Mouse (Mus musculus): ENCODE data around the gene Add3. TPM values are rescaled to one million over a fixed set of nuclear protein-coding genes. Genes with fewer than 3 reads are reported as not detected.
A peak's percentile ranks its signal among the peaks of the same experiment; 100 is the strongest.

The Add3 gene
- polyA plus RNA-seq (2014; fragmentation: Nextera tagmentation; extraction: Ambion mirVana): 85.5 and 93.2 TPM in 2 replicates

DNA sequence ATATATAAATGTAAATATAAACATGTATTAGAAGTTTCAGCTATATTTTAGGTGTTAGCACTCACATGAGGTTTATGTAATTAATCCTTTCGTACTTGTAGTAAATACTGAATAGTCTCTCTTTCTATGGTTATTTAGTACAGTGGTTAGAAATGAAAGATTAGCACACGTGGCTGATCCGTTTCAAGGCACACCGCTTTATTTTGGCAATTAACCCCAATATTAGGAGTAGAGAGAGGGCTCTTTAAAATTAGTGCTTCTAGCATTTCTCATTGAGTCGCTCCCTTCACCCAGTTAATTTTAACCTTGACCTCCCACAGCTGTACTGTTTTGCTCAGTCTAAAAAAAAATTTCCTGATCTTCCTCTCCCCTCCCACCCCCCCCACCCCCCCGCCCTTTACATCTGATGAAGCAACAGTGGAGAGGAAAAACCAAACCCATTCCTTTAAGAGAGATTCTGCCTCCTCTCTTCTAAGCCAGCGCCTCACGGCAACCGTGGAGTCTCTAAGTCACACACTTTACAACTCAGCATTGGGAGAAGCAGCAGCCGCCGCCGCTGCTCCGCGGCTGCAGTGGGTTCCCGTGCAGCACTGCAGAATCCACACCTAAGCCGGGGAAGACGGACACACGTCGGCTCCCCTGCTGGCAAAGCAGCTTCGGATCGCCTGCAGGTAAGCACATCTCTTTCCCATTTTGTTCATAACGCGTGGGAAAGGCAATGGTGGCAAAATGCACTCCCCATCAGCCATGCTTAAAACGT lies at the start of gene Add3:
Gene Add3, plus strand, starts transcription at position 400 of the 760 bp plus-strand sequence.
- peak within 1 kb of the TSS; percentile 94 for H3K27ac ChIP-seq (ENCODE audit: low read length)
- H3K4me1 ChIP-seq (ENCODE audit: control insufficient read depth, insufficient read depth, low read length): peaks cover 21% of the 10 kb centered on the region
- H3K36me3 ChIP-seq (ENCODE audit: control insufficient read depth, insufficient read depth, low read length): no peaks in the 10 kb centered on the region
- peak within 1 kb of the TSS; percentile 60 for H3K9ac ChIP-seq (replicated peaks; ENCODE audit: low read depth, low read length)
- no peak for ATAC-seq (ENCODE audit: insufficient number of reproducible peaks, insufficient read depth, low FRiP score, low read depth)
- peak within 1 kb of the TSS; percentile 76 for H3K4me2 ChIP-seq (replicated peaks; ENCODE audit: low read depth, low read length)
- 5% methylated on average over 24 of the region's 24 CpGs for WGBS
- H3K27me3 ChIP-seq (ENCODE audit: control insufficient read depth, insufficient read depth, low read length): no peaks in the 10 kb centered on the region
- H3K4me3 ChIP-seq (ENCODE audit: low read depth, low read length): peak within 1 kb of the TSS; percentile 53
- no peaks in the 10 kb centered on the region for H3K9me3 ChIP-seq (ENCODE audit: control insufficient read depth, low read depth, low read length)

DNA sequence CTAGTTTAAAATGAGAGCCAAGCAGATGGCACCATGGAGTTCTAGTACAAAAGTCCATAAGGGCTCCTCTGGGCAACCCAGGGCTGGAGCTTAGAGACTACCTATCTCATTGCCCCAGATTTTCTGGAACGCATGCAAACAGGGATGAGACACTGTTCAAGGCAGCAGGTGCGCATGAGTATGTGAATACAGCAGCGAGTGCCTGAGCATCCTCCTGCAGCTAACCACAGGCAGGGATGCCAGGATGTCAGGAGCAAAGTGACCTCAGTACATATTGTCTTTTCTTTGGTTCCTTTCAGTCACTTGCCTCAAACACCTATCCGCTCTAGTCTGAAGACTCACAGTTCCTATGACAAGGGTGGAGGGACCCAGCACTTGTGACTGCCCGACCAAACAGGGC lies 49.6 kb upstream of the Add3 start:
- 91% methylated on average over 5 of the region's 5 CpGs for WGBS
- ATAC-seq (ENCODE audit: insufficient number of reproducible peaks, insufficient read depth, low FRiP score, low read depth): no peak
- Histone ChIP-seq H3K4me2 (replicated peaks; ENCODE audit: low read depth, low read length) (no peak overlapping the region), H3K9me3 (ENCODE audit: control insufficient read depth, low read depth, low read length) (no peaks in the 10 kb centered on the region), H3K27ac (ENCODE audit: low read length) (no peak overlapping the region), H3K27me3 (ENCODE audit: control insufficient read depth, insufficient read depth, low read length) (no peaks in the 10 kb centered on the region), H3K36me3 (ENCODE audit: control insufficient read depth, insufficient read depth, low read length) (no peaks in the 10 kb centered on the region), H3K4me3 (ENCODE audit: low read depth, low read length) (no peak overlapping the region), H3K9ac (replicated peaks; ENCODE audit: low read depth, low read length) (no peak overlapping the region), H3K4me1 (ENCODE audit: control insufficient read depth, insufficient read depth, low read length) (peaks cover 23% of the 10 kb centered on the region)

DNA sequence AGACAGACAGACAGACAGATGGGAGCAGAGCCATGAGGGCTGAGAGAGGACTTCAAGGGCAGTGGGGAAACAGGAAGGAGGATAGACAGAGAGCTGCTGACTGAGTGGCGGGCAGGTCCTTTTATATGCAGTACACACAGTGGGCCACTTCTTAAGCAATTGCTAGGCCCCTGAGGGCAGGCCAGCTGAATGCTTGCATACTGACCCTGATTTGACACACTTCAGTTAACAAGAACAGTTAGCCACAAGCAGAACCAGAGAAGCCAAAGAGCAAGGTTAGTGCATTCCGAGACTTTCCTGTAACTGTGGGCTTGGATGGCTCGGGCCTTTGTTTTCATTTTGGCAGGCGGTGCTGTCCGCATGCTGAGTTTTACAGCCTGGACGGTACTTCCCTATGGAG lies 48.0 kb upstream of the Add3 start:
- no peak for ATAC-seq (ENCODE audit: insufficient number of reproducible peaks, insufficient read depth, low FRiP score, low read depth)
- 85% methylated on average over 6 of the region's 6 CpGs for WGBS
- Histone ChIP-seq H3K4me2 (replicated peaks; ENCODE audit: low read depth, low read length) (no peak overlapping the region), H3K27me3 (ENCODE audit: control insufficient read depth, insufficient read depth, low read length) (no peaks in the 10 kb centered on the region), H3K9ac (replicated peaks; ENCODE audit: low read depth, low read length) (no peak overlapping the region), H3K4me1 (ENCODE audit: control insufficient read depth, insufficient read depth, low read length) (peaks cover 9% of the 10 kb centered on the region), H3K36me3 (ENCODE audit: control insufficient read depth, insufficient read depth, low read length) (no peaks in the 10 kb centered on the region), H3K4me3 (ENCODE audit: low read depth, low read length) (no peak overlapping the region), H3K27ac (ENCODE audit: low read length) (no peak overlapping the region), H3K9me3 (ENCODE audit: control insufficient read depth, low read depth, low read length) (no peaks in the 10 kb centered on the region)

DNA sequence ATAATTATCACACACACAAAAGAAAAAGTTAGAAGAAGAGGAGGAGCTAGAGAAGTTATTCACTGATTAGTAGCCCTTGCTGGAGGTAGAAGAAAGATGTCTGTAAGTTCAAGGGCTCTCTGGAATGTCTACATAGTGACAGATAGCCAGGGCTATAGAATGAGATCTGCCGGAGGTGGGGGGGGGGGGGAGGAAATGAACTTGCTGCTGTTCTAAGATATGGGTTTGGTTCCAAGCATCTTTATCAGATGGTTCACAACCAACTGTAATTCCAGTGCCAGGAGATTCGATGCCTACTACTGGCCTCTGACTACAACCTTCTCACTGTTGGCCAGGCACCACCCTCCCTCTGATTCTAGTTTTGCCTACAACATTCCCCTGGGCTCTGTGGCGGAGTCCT lies 46.9 kb upstream of the Add3 start:
- WGBS: 65% methylated on average over 3 of the region's 3 CpGs
- Histone ChIP-seq H3K4me1 (ENCODE audit: control insufficient read depth, insufficient read depth, low read length) (no peaks in the 10 kb centered on the region), H3K4me2 (replicated peaks; ENCODE audit: low read depth, low read length) (no peak overlapping the region), H3K27ac (ENCODE audit: low read length) (no peak overlapping the region), H3K36me3 (ENCODE audit: control insufficient read depth, insufficient read depth, low read length) (no peaks in the 10 kb centered on the region), H3K9ac (replicated peaks; ENCODE audit: low read depth, low read length) (no peak overlapping the region), H3K27me3 (ENCODE audit: control insufficient read depth, insufficient read depth, low read length) (no peaks in the 10 kb centered on the region), H3K9me3 (ENCODE audit: control insufficient read depth, low read depth, low read length) (no peaks in the 10 kb centered on the region), H3K4me3 (ENCODE audit: low read depth, low read length) (no peak overlapping the region)
- ATAC-seq (ENCODE audit: insufficient number of reproducible peaks, insufficient read depth, low FRiP score, low read depth): no peak

DNA sequence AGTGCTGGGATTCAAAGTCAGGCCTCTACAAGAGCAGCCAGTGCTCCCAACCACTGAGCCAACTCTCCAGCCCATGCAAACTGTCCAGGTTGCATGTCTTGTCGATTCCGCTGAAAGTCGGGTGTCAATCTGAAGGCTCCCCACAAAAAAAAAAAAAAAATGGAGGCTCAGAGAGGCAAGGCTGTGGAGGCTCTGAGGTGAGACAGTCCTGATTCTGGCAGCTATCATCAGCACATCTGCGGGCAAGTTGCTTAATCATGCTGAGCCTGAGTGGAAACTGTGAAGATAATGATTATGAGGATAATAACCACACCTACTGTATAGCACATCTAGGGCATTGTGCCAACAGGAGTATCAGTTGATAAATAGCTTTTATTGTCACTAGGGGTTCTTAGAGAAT lies 45.6 kb upstream of the Add3 start:
- H3K4me2 ChIP-seq (replicated peaks; ENCODE audit: low read depth, low read length): no peak overlapping the region
- H3K9me3 ChIP-seq (ENCODE audit: control insufficient read depth, low read depth, low read length): no peaks in the 10 kb centered on the region
- H3K27me3 ChIP-seq (ENCODE audit: control insufficient read depth, insufficient read depth, low read length): no peaks in the 10 kb centered on the region
- H3K4me3 ChIP-seq (ENCODE audit: low read depth, low read length): no peak overlapping the region
- no peak overlapping the region for H3K27ac ChIP-seq (ENCODE audit: low read length)
- H3K4me1 ChIP-seq (ENCODE audit: control insufficient read depth, insufficient read depth, low read length): no peaks in the 10 kb centered on the region
- no peak for ATAC-seq (ENCODE audit: insufficient number of reproducible peaks, insufficient read depth, low FRiP score, low read depth)
- WGBS: 90% methylated on average over 4 of the region's 4 CpGs
- no peak overlapping the region for H3K9ac ChIP-seq (replicated peaks; ENCODE audit: low read depth, low read length)
- H3K36me3 ChIP-seq (ENCODE audit: control insufficient read depth, insufficient read depth, low read length): no peaks in the 10 kb centered on the region

DNA sequence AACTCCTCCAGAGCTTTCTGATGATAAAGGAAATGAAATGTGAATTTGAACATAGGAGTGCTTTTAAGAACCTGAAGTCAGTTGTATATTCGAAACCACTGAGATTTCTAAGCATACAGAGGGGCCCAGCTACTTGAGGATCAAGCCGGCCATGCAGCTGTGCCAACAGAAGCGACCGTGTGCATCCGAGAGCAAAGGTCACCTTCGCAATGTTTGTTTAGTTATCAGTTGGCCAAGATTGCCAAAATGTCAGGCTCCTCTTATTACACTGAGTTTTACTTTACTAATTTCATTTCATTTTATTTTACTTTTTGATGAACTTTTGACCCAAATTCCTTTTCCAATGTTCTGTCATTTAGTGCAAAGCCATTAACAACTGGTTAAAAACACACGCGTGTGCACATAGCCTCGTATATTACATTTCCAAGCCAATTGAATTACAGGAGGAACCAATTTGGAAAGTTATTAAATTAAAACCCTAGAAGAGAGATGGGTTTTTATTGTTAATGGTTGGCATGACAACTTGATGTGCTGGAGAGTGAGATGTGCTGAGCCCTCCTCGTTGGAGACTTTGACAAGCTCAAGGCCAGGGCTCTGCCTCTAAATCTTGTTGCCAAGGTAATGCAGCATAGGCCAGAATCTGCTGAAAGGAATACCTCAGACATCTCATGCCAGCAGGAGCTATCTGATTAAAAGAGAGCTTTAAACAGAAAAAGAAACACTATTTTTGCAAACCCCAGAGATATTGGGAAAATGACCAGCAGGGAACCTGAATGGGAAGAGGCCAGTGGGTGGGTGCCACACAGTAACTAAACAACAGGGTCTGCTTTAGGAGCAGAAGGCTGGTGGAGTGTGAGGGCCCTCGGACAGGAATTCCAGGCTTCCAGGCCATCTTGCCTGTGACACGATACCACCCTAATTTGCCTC lies 38.6 kb upstream of the Add3 start:
- Histone ChIP-seq H3K4me2 (replicated peaks; ENCODE audit: low read depth, low read length) (no peak overlapping the region), H3K4me3 (ENCODE audit: low read depth, low read length) (no peak overlapping the region), H3K27ac (ENCODE audit: low read length) (no peak overlapping the region), H3K27me3 (ENCODE audit: control insufficient read depth, insufficient read depth, low read length) (no peaks in the 10 kb centered on the region), H3K4me1 (ENCODE audit: control insufficient read depth, insufficient read depth, low read length) (0 out of 2 replicates have a peak, but pooled peaks cover 4% of the 10 kb centered on the region), H3K9me3 (ENCODE audit: control insufficient read depth, low read depth, low read length) (no peaks in the 10 kb centered on the region), H3K36me3 (ENCODE audit: control insufficient read depth, insufficient read depth, low read length) (no peaks in the 10 kb centered on the region), H3K9ac (replicated peaks; ENCODE audit: low read depth, low read length) (no peak overlapping the region)
- 67% methylated on average over 12 of the region's 12 CpGs for WGBS
- no peak for ATAC-seq (ENCODE audit: insufficient number of reproducible peaks, insufficient read depth, low FRiP score, low read depth)

DNA sequence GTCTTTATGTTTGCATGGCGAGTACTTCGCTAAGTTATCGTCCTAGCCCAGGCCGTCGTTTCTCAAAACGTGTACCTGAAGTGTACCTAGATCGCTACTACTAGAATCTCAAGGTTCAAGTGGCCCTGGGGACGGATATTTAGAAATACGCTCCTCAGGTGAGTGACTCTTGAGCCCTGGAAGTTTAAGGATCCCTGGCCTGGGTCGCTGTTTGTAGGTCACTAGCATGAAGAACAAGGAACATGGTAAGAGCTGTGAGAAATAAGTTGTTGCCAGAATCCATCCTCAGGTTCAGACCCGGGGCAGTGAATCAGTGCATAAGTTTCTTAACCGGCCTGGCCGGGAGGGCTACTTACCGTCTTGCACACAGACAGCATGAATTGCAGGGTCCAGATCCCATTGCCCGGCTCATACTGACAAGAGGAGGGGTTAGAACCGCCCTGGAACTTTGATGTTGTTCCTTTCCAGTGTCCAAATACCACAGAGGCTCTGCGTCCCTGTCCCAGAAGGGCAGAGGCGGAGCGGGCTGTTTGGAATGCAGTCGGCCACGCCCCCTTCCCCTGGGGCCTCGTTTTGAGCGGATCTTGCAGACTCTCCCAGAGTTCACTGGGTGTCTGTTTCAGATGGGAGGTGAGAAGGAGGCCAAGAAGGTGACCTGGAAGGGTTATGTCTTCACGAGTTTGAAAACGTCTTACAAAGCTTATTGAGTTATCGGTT lies 34.7 kb upstream of the Add3 start:
- H3K27me3 ChIP-seq (ENCODE audit: control insufficient read depth, insufficient read depth, low read length): no peaks in the 10 kb centered on the region
- 0 out of 2 replicates have a peak, but pooled peaks have one; percentile 58 for ATAC-seq (ENCODE audit: insufficient number of reproducible peaks, insufficient read depth, low FRiP score, low read depth)
- 0 out of 2 replicates have a peak overlapping the region, but pooled peaks have one; percentile 7 for H3K4me2 ChIP-seq (replicated peaks; ENCODE audit: low read depth, low read length)
- H3K9ac ChIP-seq (replicated peaks; ENCODE audit: low read depth, low read length): no peak overlapping the region
- no peak overlapping the region for H3K4me3 ChIP-seq (ENCODE audit: low read depth, low read length)
- 0 out of 2 replicates have a peak, but pooled peaks cover 4% of the 10 kb centered on the region for H3K4me1 ChIP-seq (ENCODE audit: control insufficient read depth, insufficient read depth, low read length)
- no peak overlapping the region for H3K27ac ChIP-seq (ENCODE audit: low read length)
- no peaks in the 10 kb centered on the region for H3K36me3 ChIP-seq (ENCODE audit: control insufficient read depth, insufficient read depth, low read length)
- no peaks in the 10 kb centered on the region for H3K9me3 ChIP-seq (ENCODE audit: control insufficient read depth, low read depth, low read length)
- WGBS: 48% methylated on average over 26 of the region's 26 CpGs

DNA sequence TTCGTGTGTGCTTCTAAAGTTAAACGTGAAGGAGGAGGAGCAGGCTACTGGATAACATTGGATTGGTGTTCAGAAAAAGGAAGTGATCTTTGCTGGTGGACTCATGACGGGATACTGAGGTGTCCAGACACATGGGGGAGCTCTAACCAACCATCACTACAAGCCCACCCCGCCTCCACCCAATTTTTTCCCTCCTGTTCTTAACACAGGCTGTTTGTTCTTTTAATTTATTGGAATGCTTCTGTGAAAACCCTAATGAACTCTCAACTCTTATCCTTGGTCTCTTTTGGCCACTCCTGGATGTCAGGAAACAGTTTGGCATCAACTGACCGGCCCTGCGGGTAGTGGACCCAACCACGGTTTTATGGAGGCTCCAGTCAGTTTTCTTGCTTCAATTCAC lies 33.3 kb upstream of the Add3 start:
- Histone ChIP-seq H3K27ac (ENCODE audit: low read length) (no peak overlapping the region), H3K9me3 (ENCODE audit: control insufficient read depth, low read depth, low read length) (no peaks in the 10 kb centered on the region), H3K36me3 (ENCODE audit: control insufficient read depth, insufficient read depth, low read length) (no peaks in the 10 kb centered on the region), H3K4me2 (replicated peaks; ENCODE audit: low read depth, low read length) (no peak overlapping the region), H3K4me3 (ENCODE audit: low read depth, low read length) (no peak overlapping the region), H3K4me1 (ENCODE audit: control insufficient read depth, insufficient read depth, low read length) (0 out of 2 replicates have a peak, but pooled peaks cover 8% of the 10 kb centered on the region), H3K9ac (replicated peaks; ENCODE audit: low read depth, low read length) (no peak overlapping the region), H3K27me3 (ENCODE audit: control insufficient read depth, insufficient read depth, low read length) (no peaks in the 10 kb centered on the region)
- 90% methylated on average over 7 of the region's 7 CpGs for WGBS
- ATAC-seq (ENCODE audit: insufficient number of reproducible peaks, insufficient read depth, low FRiP score, low read depth): no peak
